Mouse (Mus musculus): ENCODE measurements around the gene 1700011L22Rik.

1700011L22Rik gene

DNA sequence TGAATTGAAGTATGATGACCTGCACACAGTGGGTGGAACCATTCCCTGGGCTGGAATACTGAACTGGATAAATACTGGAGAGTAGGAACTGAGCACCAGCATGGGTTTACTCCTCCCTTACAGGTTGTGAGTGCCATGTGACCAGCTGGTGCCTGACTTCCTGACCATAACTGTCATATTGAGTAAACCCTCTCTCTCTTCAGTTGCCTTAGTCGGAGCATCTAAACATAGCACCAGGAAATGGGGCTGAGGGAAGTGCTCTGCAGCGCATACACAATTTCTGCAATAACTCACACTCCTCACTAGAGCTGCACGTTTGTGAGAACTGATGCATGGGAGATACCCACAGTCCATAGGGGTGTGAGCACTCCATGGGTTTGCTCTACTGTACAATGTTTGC lies 9.1 kb downstream of the 1700011L22Rik start:
- no peak for DNase-seq (ENCODE audit: low spot score)

DNA sequence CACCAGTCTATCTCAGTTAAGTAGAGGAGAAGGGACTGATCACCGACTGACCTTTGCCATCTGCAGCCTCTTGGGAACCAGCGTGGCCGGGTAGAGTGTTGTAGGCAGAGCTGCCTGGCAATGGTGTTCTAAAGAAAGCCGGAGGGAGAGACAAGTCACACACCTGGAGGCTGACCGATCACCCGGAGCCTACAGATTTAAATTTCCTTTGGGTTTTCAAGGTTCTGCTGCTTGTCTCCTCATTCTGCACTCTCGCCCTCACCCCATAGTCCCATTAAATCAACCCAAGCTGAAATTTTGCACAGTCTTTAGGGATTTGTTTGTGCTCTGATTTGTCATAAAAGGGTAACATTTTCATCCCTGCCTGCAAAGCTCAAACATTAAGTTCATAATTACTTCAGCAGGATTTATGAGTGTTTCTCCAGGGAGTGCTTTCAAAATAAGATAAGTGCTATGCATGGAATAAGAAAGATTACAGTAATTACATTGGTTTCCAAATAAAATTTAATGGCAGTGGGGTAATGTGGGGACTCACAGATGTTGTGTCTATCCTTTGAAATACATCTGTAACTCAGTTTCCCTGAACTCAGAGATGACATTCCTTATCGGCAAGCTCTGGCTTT lies 19.0 kb downstream of the 1700011L22Rik start:
- DNase-seq (ENCODE audit: low spot score), result no peak

DNA sequence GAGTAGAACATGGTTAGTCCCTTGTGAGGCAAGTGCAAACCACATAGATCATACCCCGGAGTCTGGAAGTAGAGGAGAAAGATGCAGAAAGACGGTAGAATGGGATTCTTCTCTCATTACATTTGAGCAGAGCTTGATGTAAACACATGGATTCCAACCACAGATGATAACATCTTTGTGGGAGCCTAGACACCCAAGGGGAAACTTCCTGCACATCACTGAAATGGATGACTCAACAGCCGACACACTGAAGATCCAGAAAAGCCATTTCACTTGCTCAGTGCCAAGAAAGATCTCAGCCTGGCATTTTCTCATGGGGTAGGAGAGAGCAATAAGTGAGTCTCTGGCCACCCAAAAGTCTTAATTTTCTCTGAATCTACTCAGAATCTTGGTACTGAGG lies 20.5 kb downstream of the 1700011L22Rik start:
- no peak for DNase-seq (ENCODE audit: low spot score)

GRCm38 (mm10) chr8:79227194-79227593 lies 21.2 kb downstream of the 1700011L22Rik start:
- DNase-seq (ENCODE audit: low spot score), result no peak

DNA sequence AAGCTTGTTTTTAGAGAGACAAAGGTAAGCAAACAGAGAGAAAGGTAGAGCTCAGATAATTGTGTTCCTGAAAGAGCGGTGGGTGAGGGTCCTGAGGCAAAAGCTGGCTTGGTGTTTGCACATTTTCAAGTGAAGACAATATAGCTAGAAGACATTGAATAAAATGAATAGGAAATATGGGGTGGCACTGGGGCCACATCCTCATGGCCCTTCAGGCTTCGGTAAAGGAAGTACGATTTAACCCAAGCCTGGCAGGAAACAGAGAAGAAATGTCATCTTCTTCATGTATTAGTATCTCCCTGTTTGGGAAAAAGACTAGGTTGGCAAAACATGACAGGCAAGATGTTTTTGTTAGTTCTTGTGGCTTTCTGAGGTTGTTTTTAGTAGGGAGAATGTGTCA lies 22.3 kb downstream of the 1700011L22Rik start:
- DNase-seq (ENCODE audit: low spot score), result no peak

DNA sequence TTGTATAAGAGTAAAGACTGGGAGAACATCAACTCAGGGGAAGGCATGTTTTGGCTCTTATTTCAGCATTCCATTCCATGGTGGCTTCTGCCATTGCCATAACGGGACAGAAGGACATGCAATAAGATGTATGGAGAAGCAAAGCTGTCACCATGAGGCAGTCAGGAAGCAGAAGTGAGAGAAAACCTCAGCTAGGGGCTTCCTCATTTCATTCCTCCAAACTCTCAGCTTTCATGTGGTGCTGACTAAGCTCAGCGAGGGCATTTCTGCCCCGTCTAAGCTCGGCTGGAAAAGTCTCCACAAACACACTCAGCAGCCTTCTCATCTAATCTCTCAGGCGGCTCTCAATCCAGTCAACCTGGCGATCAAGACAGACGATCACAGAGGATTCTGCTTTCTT lies 22.8 kb downstream of the 1700011L22Rik start:
- DNase-seq (ENCODE audit: low spot score), result no peak

- DNase-seq (ENCODE audit: low spot score), result no peak
Observed at GRCm38 (mm10) chr8:79224363-79224762, 24.0 kb downstream of the 1700011L22Rik start.

DNA sequence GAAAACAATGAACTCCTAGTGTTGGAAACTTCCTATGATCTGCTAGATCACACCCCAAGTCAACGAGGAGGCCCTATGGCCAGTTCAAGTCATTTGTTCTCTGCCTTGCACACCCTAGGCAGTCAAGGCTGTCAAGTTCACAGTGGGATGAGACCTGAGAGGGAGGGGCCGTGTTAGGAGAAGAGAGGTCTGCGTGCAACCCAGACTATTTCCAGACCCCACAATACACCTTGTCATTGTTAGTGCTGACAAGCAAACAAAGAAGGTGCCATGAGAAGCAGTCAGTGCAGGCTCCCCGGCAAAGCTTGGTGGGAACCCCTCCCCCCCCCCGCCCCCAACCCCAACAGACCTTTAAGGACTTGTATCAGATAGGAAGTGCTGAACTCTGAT lies 25.6 kb downstream of the 1700011L22Rik start:
- DNase-seq (ENCODE audit: low spot score), result no peak

- no peak for DNase-seq (ENCODE audit: low spot score)
Observed at GRCm38 (mm10) chr8:79222106-79222751, 26.1 kb downstream of the 1700011L22Rik start.

DNA sequence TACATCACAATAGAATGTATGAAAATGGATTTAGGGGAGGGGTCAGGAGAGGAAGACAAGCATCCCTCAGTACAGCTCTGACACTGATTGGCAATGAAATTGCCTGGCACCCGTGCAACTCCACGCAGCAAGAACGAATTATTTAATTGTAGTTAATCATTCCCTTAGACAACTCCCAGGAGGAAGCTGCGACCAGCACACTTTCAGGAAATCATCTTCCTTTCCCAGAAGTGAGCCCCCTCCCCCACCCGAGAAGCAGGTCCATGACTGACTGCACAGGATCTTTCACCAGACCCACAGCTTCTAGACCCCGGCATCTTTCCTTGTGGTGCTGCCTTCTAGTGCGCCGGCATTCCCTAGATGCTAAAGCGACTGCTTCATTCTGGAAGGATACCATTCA lies 36.7 kb downstream of the 1700011L22Rik start:
- DNase-seq (ENCODE audit: low spot score), result no peak

DNA sequence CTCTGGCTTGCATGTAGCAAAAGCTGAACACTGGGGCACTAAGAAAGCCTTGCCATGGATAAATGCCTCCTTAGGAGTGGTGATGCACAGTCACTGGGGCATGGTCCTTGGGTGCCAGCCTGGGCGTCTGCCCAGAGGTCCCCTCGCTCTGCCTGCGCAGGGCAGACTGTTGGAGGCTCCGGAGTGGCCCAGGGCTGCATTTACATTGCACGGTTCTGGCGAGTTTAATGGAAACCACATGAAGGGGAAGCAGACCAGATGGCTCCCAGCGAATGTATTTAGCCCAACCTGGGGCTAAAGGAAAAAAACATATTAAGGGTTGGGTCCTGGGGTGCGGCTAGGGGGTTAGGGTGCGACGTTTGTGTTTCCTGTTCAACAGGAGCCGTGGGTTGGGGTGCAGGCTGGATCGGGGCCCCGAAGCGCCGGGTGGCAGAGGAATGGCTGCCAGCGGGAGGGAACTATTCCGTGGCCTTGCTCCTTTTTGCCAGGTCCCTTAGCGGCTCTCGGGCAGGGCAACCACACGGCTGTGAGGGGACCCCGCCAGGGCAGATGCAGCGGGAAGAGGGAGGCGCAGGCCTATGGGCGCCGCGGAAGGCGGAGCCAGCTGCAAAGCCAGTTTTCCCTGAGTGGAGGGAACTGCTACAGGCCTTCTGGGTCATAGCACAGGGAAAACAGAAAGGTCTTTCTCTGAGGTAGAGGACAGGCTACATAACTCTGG lies 38.6 kb downstream of the 1700011L22Rik start:
- peak; percentile 69 for DNase-seq (ENCODE audit: low spot score)

- peak; percentile 80 for DNase-seq (ENCODE audit: low spot score)
Observed at GRCm38 (mm10) chr8:79208691-79209640, 39.4 kb downstream of the 1700011L22Rik start.

- no peak for DNase-seq (ENCODE audit: low spot score)
Observed at GRCm38 (mm10) chr8:79208181-79208580, 40.2 kb downstream of the 1700011L22Rik start.

- no peak for DNase-seq (ENCODE audit: low spot score)
Observed at GRCm38 (mm10) chr8:79206895-79207294, 41.5 kb downstream of the 1700011L22Rik start.

DNA sequence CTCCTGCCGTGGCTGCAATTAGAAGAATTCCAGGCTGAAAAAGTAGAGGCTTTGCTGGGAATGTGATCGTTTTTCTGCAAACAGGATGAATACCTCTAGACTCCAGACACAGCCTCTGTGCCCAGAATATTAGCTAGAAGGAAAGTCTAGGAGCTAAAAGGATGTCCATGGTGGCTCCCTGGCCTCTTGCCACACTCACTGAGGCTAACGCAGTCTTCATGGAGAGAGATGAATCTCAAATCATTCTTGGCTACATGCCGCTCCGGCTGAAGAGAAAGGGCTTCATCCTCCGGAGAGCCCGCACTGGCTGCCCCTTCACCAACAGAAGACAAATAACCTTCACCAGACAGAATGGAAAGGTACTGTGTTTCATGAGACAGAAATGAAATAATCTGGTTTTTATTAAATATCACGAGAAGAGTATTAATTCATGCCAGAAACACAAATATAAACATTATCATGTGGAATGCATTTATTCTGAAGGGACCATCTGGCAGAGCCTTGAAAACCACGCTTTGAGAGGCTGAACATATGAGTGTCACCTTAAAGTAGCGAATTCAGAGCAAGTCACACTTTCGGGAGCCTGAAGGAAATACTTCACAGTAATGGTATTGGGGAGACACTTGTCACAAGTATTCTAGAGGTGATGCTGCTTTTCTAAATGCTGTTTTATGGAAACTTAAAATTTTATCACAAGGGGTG lies 46.8 kb downstream of the 1700011L22Rik start:
- no peak for DNase-seq (ENCODE audit: low spot score)

DNA sequence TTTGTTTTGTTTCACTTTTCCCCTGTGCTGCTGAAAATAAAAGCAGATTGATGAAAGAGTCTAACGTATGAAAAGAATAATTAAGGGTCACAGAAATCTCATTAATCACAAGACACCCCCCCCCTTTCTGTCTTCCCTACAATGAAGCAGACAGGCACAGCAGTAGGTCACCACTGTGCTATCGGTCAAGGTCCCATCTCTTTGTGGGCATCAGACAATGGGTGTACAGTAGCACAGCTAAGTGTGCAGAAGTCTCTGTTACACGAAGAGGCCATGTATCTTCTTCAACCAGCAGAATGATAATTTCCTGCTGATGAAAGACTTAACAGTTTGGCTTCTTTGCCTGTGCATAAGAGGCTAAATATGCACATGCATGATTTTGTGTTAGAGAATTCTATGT lies 49.7 kb downstream of the 1700011L22Rik start:
- no peak for DNase-seq (ENCODE audit: low spot score)

DNA sequence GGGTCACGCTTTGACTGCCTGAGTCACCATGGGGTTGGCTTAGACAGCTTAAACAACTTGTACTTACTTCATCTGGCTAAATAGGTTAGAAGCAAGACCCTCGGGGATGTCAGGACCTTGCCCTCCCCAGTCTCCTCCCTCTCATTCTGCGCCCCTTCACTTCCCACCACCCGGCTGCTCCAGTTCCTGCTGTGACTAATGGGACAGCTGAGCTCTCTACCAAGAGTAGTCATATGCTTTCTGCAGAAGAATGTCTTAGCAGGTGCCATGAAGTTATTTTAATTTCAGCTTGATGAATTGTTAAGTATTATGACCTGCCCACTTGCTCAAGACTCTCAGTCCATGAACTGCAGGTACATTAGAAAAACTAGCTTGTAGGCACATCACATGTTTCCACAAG lies 51.9 kb downstream of the 1700011L22Rik start:
- DNase-seq (ENCODE audit: low spot score), result no peak

DNA sequence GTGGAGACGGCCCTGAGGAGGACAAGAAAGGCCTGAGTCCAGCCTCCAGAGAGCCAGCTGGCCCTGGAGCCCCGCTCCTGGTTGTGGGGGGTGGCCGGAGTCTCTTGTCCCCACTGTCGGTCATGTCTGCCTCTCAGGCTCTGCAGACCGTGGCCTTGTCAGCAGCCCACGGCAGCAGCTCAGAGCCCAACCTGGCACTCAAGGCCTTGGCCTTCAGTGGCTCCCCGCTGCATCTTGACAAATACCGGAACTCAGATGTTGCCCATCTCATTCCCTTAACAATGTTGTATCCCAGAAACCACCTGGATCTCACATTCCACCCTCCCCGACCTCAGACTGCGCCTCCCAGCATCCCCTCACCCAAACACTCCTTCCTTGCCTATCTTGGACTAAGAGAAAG lies 58.3 kb downstream of the 1700011L22Rik start:
- DNase-seq (ENCODE audit: low spot score), result no peak

- DNase-seq (ENCODE audit: low spot score), result no peak
Observed at GRCm38 (mm10) chr8:79185488-79185887, 62.9 kb downstream of the 1700011L22Rik start.

DNA sequence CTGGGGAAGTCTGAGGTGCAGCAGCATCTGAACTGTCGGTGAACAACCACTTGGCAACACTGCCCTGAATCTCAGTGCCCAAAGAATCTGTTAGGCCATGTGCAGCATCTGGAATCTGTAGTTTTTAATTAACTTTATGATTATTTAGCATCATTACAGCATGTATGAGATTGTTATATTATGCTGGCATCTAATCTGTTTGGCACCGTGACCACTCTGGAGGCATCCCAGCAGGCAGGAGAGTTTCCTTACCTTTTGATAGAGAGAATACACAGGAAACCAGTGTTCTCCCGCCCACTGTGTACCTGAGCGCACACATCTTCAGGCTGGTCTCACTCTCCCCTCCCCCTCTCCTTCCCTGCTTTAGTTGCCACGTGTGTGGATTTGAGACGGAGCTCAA lies 68.7 kb downstream of the 1700011L22Rik start:
- no peak for DNase-seq (ENCODE audit: low spot score)

DNA sequence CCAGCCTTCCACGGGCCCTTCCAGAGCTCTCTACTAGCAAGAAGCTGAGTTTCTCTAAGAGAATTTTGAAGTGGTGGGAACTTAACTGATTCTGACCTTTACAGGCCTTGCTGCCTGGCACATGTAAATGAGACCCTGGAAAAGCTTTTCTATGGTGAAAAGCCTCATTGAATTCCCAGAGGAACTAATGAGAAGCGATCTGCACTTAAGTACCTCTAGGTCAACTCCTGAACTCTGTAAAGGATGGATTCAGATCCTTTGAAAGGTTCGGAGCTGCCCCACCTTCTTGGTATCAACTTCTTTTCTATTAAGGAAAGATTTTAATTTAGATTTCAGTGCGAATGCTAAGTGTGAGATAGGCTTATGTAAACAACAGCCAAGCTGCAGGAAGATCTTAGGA lies 72.4 kb downstream of the 1700011L22Rik start:
- DNase-seq (ENCODE audit: low spot score), result no peak

DNA sequence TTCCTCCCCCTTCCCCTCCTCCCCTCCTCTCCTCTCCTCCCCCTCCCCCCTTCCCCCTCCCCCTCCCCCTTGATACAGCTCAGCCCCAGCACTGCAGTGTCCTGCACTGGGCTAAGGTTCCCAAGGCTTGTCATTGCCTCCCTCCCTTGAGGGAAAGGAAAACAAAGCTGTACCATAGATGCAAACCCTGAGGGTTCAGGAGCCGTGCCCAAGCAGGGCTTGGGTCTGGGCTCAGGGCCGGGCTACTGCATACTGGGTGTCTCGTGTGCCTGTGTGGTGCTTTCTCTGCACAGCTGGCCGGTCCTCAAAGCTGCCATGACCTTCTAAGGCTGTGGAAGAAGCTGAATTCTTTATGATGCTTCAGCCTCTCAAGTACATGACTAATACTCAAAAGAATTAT lies 74.8 kb downstream of the 1700011L22Rik start:
- no peak for DNase-seq (ENCODE audit: low spot score)
